Mouse (Mus musculus): ENCODE data around the gene Polr2i.

GRCm38 (mm10) chr7:30204380-30204779, 27.4 kb upstream of the Polr2i start:
- TF ChIP-seq CTCF (IDR thresholded peaks at IDR 0.05) (no peak), EP300 (IDR thresholded peaks at IDR 0.05) (no peak)

All from lung, postnatal 0 days (tissue).